Mouse (Mus musculus) regulatory T cell (primary cell): ENCODE data around the gene Tcn2.

Experiments used
- in situ Hi-C: fragments of 300-600 bp; cut with MboI, MseI; formaldehyde crosslinking; loops from one replicate; pipeline ENCODE4 v1.15.1; 2025; ENCODE audit warnings: high pct_unique_total_duplicates

The Tcn2 gene

DNA sequence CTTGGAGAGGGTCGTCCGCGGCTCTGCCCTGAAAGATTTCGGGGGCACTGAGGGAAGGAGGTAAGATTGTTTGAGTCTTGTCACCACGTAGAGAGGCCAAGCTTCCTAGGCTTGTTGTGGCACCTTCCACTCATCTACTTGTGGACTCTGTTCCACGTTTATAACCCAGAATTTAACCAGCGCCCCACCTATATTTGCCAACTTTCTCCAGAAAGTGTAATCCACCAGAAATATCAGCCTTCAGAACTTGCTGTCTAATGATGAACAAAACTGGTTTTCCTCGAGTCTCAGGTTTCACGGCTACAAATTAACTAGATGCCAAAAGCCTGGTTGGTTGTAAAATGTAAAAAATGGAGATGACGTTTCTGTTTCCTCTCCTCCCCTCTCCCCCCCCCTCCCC, 36.5 kb downstream of the Tcn2 start:
- in situ Hi-C loops: no loop called here

DNA sequence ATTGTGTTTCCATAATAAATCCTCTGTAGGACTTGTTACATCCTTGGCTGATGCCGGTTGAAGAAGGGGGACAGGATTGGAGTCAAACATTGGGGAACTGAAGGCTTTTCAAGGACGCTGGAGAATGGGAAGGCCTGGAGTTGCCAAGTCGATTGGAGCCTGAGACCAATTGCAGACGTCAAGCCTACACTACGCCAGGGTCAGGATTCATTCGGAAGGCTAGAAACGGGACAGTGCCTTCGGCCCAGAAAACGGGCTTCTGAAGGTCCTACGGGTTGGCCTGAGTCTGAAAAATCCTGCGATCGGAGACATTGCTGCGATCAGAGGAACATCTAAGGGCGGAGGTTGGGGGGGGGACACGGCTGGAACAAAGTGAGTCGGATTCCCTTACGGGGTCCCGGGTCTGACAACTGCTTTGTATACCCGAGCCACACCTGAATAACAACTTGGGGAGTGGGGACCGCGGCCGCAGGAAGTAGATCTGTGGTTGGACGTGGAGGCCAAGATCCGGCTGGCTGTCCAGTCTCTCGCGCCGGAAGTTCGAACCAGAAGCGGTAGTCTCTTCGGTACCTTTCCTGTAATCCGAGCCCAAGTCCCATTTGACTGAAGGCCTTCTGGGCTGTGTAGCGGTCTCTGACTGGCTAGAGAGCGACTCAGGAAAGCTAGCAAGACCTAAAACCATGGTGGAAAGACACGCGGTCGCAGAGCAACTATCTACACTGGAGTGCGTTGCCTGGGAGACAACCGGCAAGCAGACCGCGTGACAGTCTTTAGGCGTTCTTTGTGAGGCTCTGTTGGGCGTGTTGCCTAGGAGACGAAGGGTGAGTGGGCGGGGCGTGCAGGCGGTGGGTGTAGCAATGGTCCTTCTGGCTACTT, 37.3 kb downstream of the Tcn2 start, which contains the start of the genes 4921536K21Rik and Dusp18:
4921536K21Rik (minus strand) TSS at position 693 of the 876 bp plus-strand sequence.
Dusp18 (plus strand) TSS at position 835 of the 876 bp plus-strand sequence.
- in situ Hi-C loops: no loop called here

DNA sequence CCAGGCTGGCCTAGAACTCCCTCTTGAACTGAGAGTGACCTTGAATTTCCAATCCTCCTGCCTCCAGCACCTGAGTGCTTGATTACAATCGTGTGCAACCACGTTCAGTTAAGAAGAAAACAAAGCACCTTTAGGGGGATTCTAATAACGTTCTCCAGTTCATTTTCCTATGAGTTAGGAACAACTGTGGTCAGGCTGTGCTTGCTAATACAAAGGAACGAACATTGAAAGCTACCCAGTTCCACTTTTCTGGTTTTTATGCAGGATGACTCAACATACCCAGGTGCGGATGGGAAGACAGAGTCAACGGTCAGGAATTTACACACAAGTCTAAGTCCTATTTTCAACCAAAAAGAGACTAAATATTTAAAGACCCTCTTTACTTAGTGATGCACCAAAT, 38.0 kb downstream of the Tcn2 start:
- in situ Hi-C loops: no loop called here

GRCm38 (mm10) chr11:3887331-3887730, 44.6 kb downstream of the Tcn2 start:
- in situ Hi-C loops: no loop called here

DNA sequence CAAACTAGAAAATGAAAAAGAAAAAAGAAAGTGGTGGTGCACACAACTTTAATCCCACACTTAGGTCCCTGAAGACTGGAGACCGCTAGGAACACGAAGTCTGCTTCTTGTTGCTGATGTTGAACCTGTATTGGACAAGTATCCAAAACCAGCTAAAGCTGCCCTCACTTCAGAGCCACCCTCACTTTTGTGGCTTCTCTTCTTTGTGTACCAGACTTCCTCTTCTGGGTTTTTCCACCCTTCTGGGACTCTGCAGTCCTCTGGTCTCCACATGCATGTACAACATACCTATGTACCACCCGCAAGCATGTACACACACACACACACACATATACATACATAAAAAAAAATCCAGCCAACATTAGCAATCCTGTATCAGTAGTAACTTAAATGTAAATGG, 48.2 kb downstream of the Tcn2 start:
- in situ Hi-C loops: no loop called here

GRCm38 (mm10) chr11:3879836-3880235, 52.1 kb downstream of the Tcn2 start:
- in situ Hi-C loops: no loop called here

DNA sequence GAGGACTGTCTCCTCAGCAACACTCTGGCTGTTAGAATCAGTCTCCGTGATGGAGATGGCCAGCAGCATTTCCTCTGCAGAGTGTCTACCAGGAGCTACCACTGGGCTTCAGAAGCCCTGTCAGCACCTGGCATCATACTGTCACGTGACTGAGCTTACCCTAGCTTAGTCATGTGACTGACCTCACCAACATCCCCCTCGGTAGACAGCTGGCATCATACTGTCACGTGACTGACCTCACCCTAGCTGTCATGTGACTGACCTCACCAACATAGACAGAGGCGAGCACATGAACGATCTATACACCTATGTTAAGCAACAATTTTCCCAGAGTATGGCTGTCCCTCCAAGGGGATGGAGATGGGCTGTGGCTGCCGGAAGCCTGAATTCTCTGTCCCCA, 53.3 kb downstream of the Tcn2 start:
- in situ Hi-C loops: no loop called here

DNA sequence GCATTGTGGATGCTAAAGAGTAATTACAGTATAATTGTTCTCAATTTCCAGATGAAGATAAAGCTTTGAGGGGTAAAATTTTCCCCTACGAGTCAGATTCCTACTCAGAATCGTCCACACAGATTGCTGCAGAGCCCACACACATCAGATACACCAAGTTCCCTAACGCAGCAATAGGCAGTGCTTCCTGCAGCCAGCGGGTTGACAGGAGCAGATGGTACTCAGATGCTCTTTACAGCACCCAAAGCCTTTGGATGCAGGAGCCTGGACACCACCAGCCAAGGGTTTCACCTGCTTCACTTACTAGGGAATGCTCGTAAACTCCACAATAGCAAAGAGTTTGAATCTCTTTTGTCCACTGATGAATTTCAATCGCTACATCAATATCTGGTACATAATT, 55.5 kb downstream of the Tcn2 start:
- in situ Hi-C loops: no loop called here
